Mouse (Mus musculus): ENCODE measurements around the gene Tubgcp5. TPM values are rescaled to one million over a fixed set of nuclear protein-coding genes. Genes with fewer than 3 reads are reported as not detected.

The Tubgcp5 gene
- polyA plus RNA-seq, 1 experiment from 2014 or later, result 14.8 TPM

- Histone ChIP-seq H3K9ac (no peak overlapping the region), H3K4me2 (no peak overlapping the region), H3K4me3 (no peak overlapping the region), H3K36me3 (no peaks in the 10 kb centered on the region), H3K9me3 (replicated peaks) (no peaks in the 10 kb centered on the region), H3K27ac (no peak overlapping the region), H3K4me1 (peaks cover 14% of the 10 kb centered on the region), H3K27me3 (replicated peaks) (no peaks in the 10 kb centered on the region)
- no peak for ATAC-seq
- 52% methylated on average over 2 of the region's 2 CpGs for WGBS (ENCODE audit: insufficient replicate concordance)
Observed at GRCm38 (mm10) chr7:55857729-55858128, 63.8 kb downstream of the Tubgcp5 start.

- H3K9ac ChIP-seq, result no peak overlapping the region
- peaks cover 14% of the 10 kb centered on the region for H3K4me1 ChIP-seq
- no peak overlapping the region for H3K4me3 ChIP-seq
- H3K27ac ChIP-seq, result no peak overlapping the region
- no peaks in the 10 kb centered on the region for H3K27me3 ChIP-seq (replicated peaks)
- 75% methylated on average over 3 of the region's 3 CpGs for WGBS (ENCODE audit: insufficient replicate concordance)
- H3K9me3 ChIP-seq (replicated peaks), result no peaks in the 10 kb centered on the region
- no peaks in the 10 kb centered on the region for H3K36me3 ChIP-seq
- ATAC-seq, result no peak
- no peak overlapping the region for H3K4me2 ChIP-seq
Observed at GRCm38 (mm10) chr7:55858836-55859517, 65.0 kb downstream of the Tubgcp5 start.

GRCm38 (mm10) chr7:55859518-55859872 is 65.5 kb downstream of the Tubgcp5 start:
- Histone ChIP-seq H3K9me3 (replicated peaks) (no peaks in the 10 kb centered on the region), H3K4me3 (no peak overlapping the region), H3K4me2 (no peak overlapping the region), H3K27ac (no peak overlapping the region), H3K9ac (no peak overlapping the region), H3K4me1 (peaks cover 14% of the 10 kb centered on the region), H3K27me3 (replicated peaks) (no peaks in the 10 kb centered on the region), H3K36me3 (no peaks in the 10 kb centered on the region)
- no peak for ATAC-seq
- WGBS (ENCODE audit: insufficient replicate concordance), result 69% methylated on average over 2 of the region's 2 CpGs

- WGBS (ENCODE audit: insufficient replicate concordance), result 82% methylated on average over 6 of the region's 6 CpGs
- Histone ChIP-seq H3K9ac (no peak overlapping the region), H3K36me3 (no peaks in the 10 kb centered on the region), H3K4me3 (no peak overlapping the region), H3K27ac (no peak overlapping the region), H3K9me3 (replicated peaks) (no peaks in the 10 kb centered on the region), H3K4me1 (peaks cover 14% of the 10 kb centered on the region), H3K27me3 (replicated peaks) (no peaks in the 10 kb centered on the region), H3K4me2 (no peak overlapping the region)
- ATAC-seq, result no peak
Observed at GRCm38 (mm10) chr7:55859956-55860355, 66.0 kb downstream of the Tubgcp5 start.

GRCm38 (mm10) chr7:55861175-55861574 is 67.2 kb downstream of the Tubgcp5 start:
- ATAC-seq, result no peak
- Histone ChIP-seq H3K4me1 (peaks cover 18% of the 10 kb centered on the region), H3K4me2 (no peak overlapping the region), H3K27me3 (replicated peaks) (no peaks in the 10 kb centered on the region), H3K27ac (no peak overlapping the region), H3K4me3 (no peak overlapping the region), H3K36me3 (no peaks in the 10 kb centered on the region), H3K9ac (no peak overlapping the region), H3K9me3 (replicated peaks) (no peaks in the 10 kb centered on the region)
- 77% methylated on average over 4 of the region's 4 CpGs for WGBS (ENCODE audit: insufficient replicate concordance)

GRCm38 (mm10) chr7:55865044-55865443 is 71.1 kb downstream of the Tubgcp5 start:
- Histone ChIP-seq H3K4me3 (no peak overlapping the region), H3K4me1 (peaks cover 14% of the 10 kb centered on the region; the same call in 1 of the 2 replicates), H3K27me3 (replicated peaks) (no peaks in the 10 kb centered on the region), H3K4me2 (no peak overlapping the region), H3K9ac (no peak overlapping the region), H3K27ac (no peak overlapping the region), H3K36me3 (no peaks in the 10 kb centered on the region), H3K9me3 (replicated peaks) (no peaks in the 10 kb centered on the region)
- ATAC-seq, result no peak

- WGBS (ENCODE audit: insufficient replicate concordance), result 55% methylated on average over 8 of the region's 8 CpGs
- Histone ChIP-seq H3K36me3 (no peaks in the 10 kb centered on the region), H3K27me3 (replicated peaks) (no peaks in the 10 kb centered on the region), H3K9ac (no peak overlapping the region), H3K4me2 (no peak overlapping the region), H3K4me1 (peaks cover 14% of the 10 kb centered on the region; the same call in 1 of the 2 replicates), H3K9me3 (replicated peaks) (no peaks in the 10 kb centered on the region), H3K27ac (no peak overlapping the region), H3K4me3 (no peak overlapping the region)
- no peak for ATAC-seq
Observed at GRCm38 (mm10) chr7:55865750-55866416, 71.9 kb downstream of the Tubgcp5 start.

GRCm38 (mm10) chr7:55868247-55868646 is 74.3 kb downstream of the Tubgcp5 start:
- H3K4me1 ChIP-seq, result peaks cover 14% of the 10 kb centered on the region; the same call in 1 of the 2 replicates
- H3K36me3 ChIP-seq, result peaks cover 6% of the 10 kb centered on the region
- no peak overlapping the region for H3K9ac ChIP-seq
- H3K4me2 ChIP-seq, result no peak overlapping the region
- no peaks in the 10 kb centered on the region for H3K27me3 ChIP-seq (replicated peaks)
- no peak for ATAC-seq
- no peaks in the 10 kb centered on the region for H3K9me3 ChIP-seq (replicated peaks)
- WGBS (ENCODE audit: insufficient replicate concordance), result 61% methylated on average over 7 of the region's 7 CpGs
- H3K27ac ChIP-seq, result no peak overlapping the region
- no peak overlapping the region for H3K4me3 ChIP-seq

- no peaks in the 10 kb centered on the region for H3K27me3 ChIP-seq (replicated peaks)
- 76% methylated on average over 3 of the region's 3 CpGs for WGBS (ENCODE audit: insufficient replicate concordance)
- no peak overlapping the region for H3K9ac ChIP-seq
- H3K4me2 ChIP-seq, result no peak overlapping the region
- no peak overlapping the region for H3K27ac ChIP-seq
- H3K36me3 ChIP-seq, result peaks cover 15% of the 10 kb centered on the region
- H3K9me3 ChIP-seq (replicated peaks), result no peaks in the 10 kb centered on the region
- ATAC-seq, result no peak
- peaks cover 14% of the 10 kb centered on the region; the same call in 1 of the 2 replicates for H3K4me1 ChIP-seq
- no peak overlapping the region for H3K4me3 ChIP-seq
Observed at GRCm38 (mm10) chr7:55869220-55869619, 75.3 kb downstream of the Tubgcp5 start.

- peaks cover 8% of the 10 kb centered on the region; the same call in 1 of the 2 replicates for H3K4me1 ChIP-seq
- no peak overlapping the region for H3K4me3 ChIP-seq
- H3K27me3 ChIP-seq (replicated peaks), result no peaks in the 10 kb centered on the region
- WGBS (ENCODE audit: insufficient replicate concordance), result 82% methylated on average over 6 of the region's 6 CpGs
- ATAC-seq, result no peak
- no peak overlapping the region for H3K9ac ChIP-seq
- no peak overlapping the region for H3K4me2 ChIP-seq
- no peak overlapping the region for H3K27ac ChIP-seq
- peaks cover 23% of the 10 kb centered on the region for H3K36me3 ChIP-seq
- no peaks in the 10 kb centered on the region for H3K9me3 ChIP-seq (replicated peaks)
Observed at GRCm38 (mm10) chr7:55870340-55871020, 76.5 kb downstream of the Tubgcp5 start.

GRCm38 (mm10) chr7:55871476-55871875 is 77.5 kb downstream of the Tubgcp5 start:
- WGBS (ENCODE audit: insufficient replicate concordance), result 78% methylated on average over 5 of the region's 5 CpGs
- Histone ChIP-seq H3K9ac (no peak overlapping the region), H3K27me3 (replicated peaks) (no peaks in the 10 kb centered on the region), H3K36me3 (peaks cover 29% of the 10 kb centered on the region), H3K9me3 (replicated peaks) (no peaks in the 10 kb centered on the region), H3K27ac (no peak overlapping the region), H3K4me3 (no peak overlapping the region), H3K4me1 (0 out of 2 replicates have a peak, but pooled peaks cover 4% of the 10 kb centered on the region), H3K4me2 (no peak overlapping the region)
- ATAC-seq, result no peak

- H3K36me3 ChIP-seq, result peaks cover 56% of the 10 kb centered on the region
- no peak for ATAC-seq
- no peak overlapping the region for H3K9ac ChIP-seq
- H3K27me3 ChIP-seq (replicated peaks), result no peaks in the 10 kb centered on the region
- H3K4me2 ChIP-seq, result no peak overlapping the region
- no peak overlapping the region for H3K4me3 ChIP-seq
- H3K9me3 ChIP-seq (replicated peaks), result no peaks in the 10 kb centered on the region
- no peaks in the 10 kb centered on the region for H3K4me1 ChIP-seq
- no peak overlapping the region for H3K27ac ChIP-seq
- WGBS (ENCODE audit: insufficient replicate concordance), result 73% methylated on average over 7 of the region's 7 CpGs
Observed at GRCm38 (mm10) chr7:55874703-55875102, 80.7 kb downstream of the Tubgcp5 start.
